Mouse (Mus musculus): Measurements from ENCODE around the gene Evi2a. TPM values are rescaled to one million over a fixed set of nuclear protein-coding genes. Genes with fewer than 3 reads are reported as not detected.
A peak's percentile ranks its signal among the peaks of the same experiment; 100 is the strongest.

Gene Evi2a
- total RNA-seq (2012; rRNA removed): 0.32 and 1.0 TPM in 2 replicates

GRCm38 (mm10) chr11:79530333-79530761 is at the start of gene Evi2a, which contains the start of gene Evi2:
Evi2a (minus strand) TSS chr11:79530609.
Evi2 (minus strand) TSS chr11:79530589.
- Histone ChIP-seq H3K9ac (ENCODE audit: insufficient read depth, low read depth, low read length, poor library complexity, severe bottlenecking) (no peak within 1 kb of the TSS), H3K27ac (ENCODE audit: insufficient read depth, low read depth, low read length, poor library complexity, severe bottlenecking) (no peak within 1 kb of the TSS)
- in situ Hi-C loops (cut with MboI; ENCODE audit: low sequenced_read_pairs in 2 of 2, unreplicated experiment in 2 of 2): no loop called here

DNA sequence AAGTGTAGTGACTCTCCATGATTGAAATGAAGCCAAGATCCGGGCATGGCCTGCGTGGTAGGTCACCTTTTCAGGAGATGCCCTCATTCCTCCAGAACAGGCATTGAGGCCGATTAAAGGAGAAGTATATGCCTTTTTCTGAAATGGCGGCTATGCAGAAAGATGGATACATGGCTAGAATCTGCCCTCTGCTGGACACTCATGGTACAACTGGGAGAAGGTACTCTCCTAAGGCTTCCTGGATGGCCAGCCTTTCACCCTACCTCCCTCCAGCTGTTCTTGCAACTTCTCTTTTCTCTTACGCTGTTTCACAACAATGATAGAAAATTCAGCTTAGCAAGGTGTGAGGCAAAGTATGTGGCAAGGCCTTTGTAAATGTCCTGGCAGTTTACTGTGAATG is 47.3 kb upstream of the Evi2a start:
- no peaks in the 10 kb centered on the region for H3K4me1 ChIP-seq (ENCODE audit: control insufficient read depth in 2 of 2, insufficient read depth in 2 of 2, low read length in 2 of 2, poor library complexity in 1 of 2)
- no peak for TF ChIP-seq ZNF384 (IDR thresholded peaks at IDR 0.05; ENCODE audit: low read depth, low read length)
- peak; percentile 75; the same call in 1 of the 2 replicates for TF ChIP-seq ZC3H11A (IDR thresholded peaks at IDR 0.05; ENCODE audit: borderline replicate concordance, low read depth, low read length)
- H3K9me3 ChIP-seq (ENCODE audit: control insufficient read depth, insufficient read depth, low read depth, low read length): no peaks in the 10 kb centered on the region
- DNase-seq (ENCODE audit: low read depth, low spot score): peak; percentile 69
- peaks cover 5% of the 10 kb centered on the region; the same call in 1 of the 2 replicates for H3K36me3 ChIP-seq (ENCODE audit: control insufficient read depth, insufficient read depth, low read length, poor library complexity, severe bottlenecking)
- in situ Hi-C loops (cut with MboI; ENCODE audit: low sequenced_read_pairs in 2 of 2, unreplicated experiment in 2 of 2): loop anchor here in 1 of 2 experiments (25.0 kb wide), 1 partner anchor 335 kb away; no protein-coding TSS in a partner anchor
- H3K4me3 ChIP-seq (ENCODE audit: insufficient read depth in 1 of 2, low read depth in 1 of 2, low read length in 2 of 2, poor library complexity in 1 of 2, severe bottlenecking in 1 of 2): no peak overlapping the region
- H3K27ac ChIP-seq (ENCODE audit: insufficient read depth, low read depth, low read length, poor library complexity, severe bottlenecking): no peak overlapping the region
- H3K9ac ChIP-seq (ENCODE audit: insufficient read depth, low read depth, low read length, poor library complexity, severe bottlenecking): no peak overlapping the region

More at GRCm38 (mm10) chr11:79530333-79530761, at the start of gene Evi2a, which contains the start of gene Evi2:
- DNase-seq (ENCODE audit: low read depth, low spot score): no peak
- H3K9me3 ChIP-seq (ENCODE audit: control insufficient read depth, insufficient read depth, low read depth, low read length): no peaks in the 10 kb centered on the region
- H3K4me3 ChIP-seq (ENCODE audit: insufficient read depth in 1 of 2, low read depth in 1 of 2, low read length in 2 of 2, poor library complexity in 1 of 2, severe bottlenecking in 1 of 2): no peak within 1 kb of the TSS
- no peaks in the 10 kb centered on the region for H3K4me1 ChIP-seq (ENCODE audit: control insufficient read depth in 2 of 2, insufficient read depth in 2 of 2, low read length in 2 of 2, poor library complexity in 1 of 2)
- TF ChIP-seq ZC3H11A (IDR thresholded peaks at IDR 0.05; ENCODE audit: borderline replicate concordance, low read depth, low read length): no peak
- no peak for TF ChIP-seq CHD2 (IDR thresholded peaks at IDR 0.05; ENCODE audit: low read depth, low read length)
- no peak for TF ChIP-seq HCFC1 (IDR thresholded peaks at IDR 0.05; ENCODE audit: borderline replicate concordance, insufficient read depth, low read length)
- no peak for TF ChIP-seq ZNF384 (IDR thresholded peaks at IDR 0.05; ENCODE audit: low read depth, low read length)
- TF ChIP-seq MAFK (IDR thresholded peaks at IDR 0.05; ENCODE audit: insufficient read depth, low read depth, low read length): no peak
- peaks cover 4% of the 10 kb centered on the region; the same call in 1 of the 2 replicates for H3K36me3 ChIP-seq (ENCODE audit: control insufficient read depth, insufficient read depth, low read length, poor library complexity, severe bottlenecking)

DNA sequence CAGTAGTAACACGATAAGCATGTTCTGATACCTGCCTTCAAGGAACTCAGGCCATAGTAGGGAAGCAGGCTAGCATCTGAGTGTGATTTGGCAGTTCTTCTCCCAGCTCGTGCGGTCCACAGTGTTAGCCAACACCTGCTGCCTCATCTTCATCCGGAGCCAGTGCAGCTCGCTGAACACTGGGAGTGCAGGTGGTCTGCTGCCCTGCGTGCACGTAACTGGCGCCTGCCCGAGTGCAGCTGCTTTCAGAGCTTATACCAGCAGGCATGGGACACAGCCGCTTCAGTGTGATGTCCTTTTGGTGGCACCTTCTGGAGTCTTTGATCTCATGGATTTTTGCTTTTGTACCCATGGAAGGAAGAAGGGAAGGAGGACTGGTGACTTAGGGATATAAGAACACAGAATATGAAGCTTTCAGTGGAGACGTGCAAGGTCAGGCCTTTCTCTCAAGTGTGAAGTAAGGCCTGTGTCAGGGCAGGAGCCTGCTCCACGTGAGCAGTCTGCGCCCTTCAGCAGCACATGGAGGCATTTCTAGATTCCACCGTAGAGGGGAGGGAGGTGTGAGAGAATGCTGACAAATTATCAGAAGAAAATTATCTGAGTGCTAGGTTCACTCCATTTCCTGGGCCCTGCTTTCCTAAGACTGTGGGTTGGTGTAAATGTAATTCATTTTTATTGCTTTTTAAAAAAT is 45.1 kb upstream of the Evi2a start:
- TF ChIP-seq ZC3H11A (IDR thresholded peaks at IDR 0.05; ENCODE audit: borderline replicate concordance, low read depth, low read length) (no peak), CHD2 (IDR thresholded peaks at IDR 0.05; ENCODE audit: low read depth, low read length) (no peak), MAFK (IDR thresholded peaks at IDR 0.05; ENCODE audit: insufficient read depth, low read depth, low read length) (no peak), ZNF384 (IDR thresholded peaks at IDR 0.05; ENCODE audit: low read depth, low read length) (no peak), HCFC1 (IDR thresholded peaks at IDR 0.05; ENCODE audit: borderline replicate concordance, insufficient read depth, low read length) (no peak)
- peaks cover 5% of the 10 kb centered on the region; the same call in 1 of the 2 replicates for H3K36me3 ChIP-seq (ENCODE audit: control insufficient read depth, insufficient read depth, low read length, poor library complexity, severe bottlenecking)
- in situ Hi-C loops (cut with MboI; ENCODE audit: low sequenced_read_pairs in 2 of 2, unreplicated experiment in 2 of 2): loop anchor here in 1 of 2 experiments (25.0 kb wide), 1 partner anchor 337 kb away; no protein-coding TSS in a partner anchor
- no peak overlapping the region for H3K27ac ChIP-seq (ENCODE audit: insufficient read depth, low read depth, low read length, poor library complexity, severe bottlenecking)
- H3K9ac ChIP-seq (ENCODE audit: insufficient read depth, low read depth, low read length, poor library complexity, severe bottlenecking): no peak overlapping the region
- no peaks in the 10 kb centered on the region for H3K4me1 ChIP-seq (ENCODE audit: control insufficient read depth in 2 of 2, insufficient read depth in 2 of 2, low read length in 2 of 2, poor library complexity in 1 of 2)
- DNase-seq (ENCODE audit: low read depth, low spot score): no peak
- no peak overlapping the region for H3K4me3 ChIP-seq (ENCODE audit: insufficient read depth in 1 of 2, low read depth in 1 of 2, low read length in 2 of 2, poor library complexity in 1 of 2, severe bottlenecking in 1 of 2)
- H3K9me3 ChIP-seq (ENCODE audit: control insufficient read depth, insufficient read depth, low read depth, low read length): no peaks in the 10 kb centered on the region

- no peaks in the 10 kb centered on the region for H3K4me1 ChIP-seq (ENCODE audit: control insufficient read depth in 2 of 2, insufficient read depth in 2 of 2, low read length in 2 of 2, poor library complexity in 1 of 2)
- no peak overlapping the region for H3K27ac ChIP-seq (ENCODE audit: insufficient read depth, low read depth, low read length, poor library complexity, severe bottlenecking)
- in situ Hi-C loops (cut with MboI; ENCODE audit: low sequenced_read_pairs in 2 of 2, unreplicated experiment in 2 of 2): no loop called here
- no peak for DNase-seq (ENCODE audit: low read depth, low spot score)
- H3K9me3 ChIP-seq (ENCODE audit: control insufficient read depth, insufficient read depth, low read depth, low read length): no peaks in the 10 kb centered on the region
- no peak overlapping the region for H3K9ac ChIP-seq (ENCODE audit: insufficient read depth, low read depth, low read length, poor library complexity, severe bottlenecking)
- H3K4me3 ChIP-seq (ENCODE audit: insufficient read depth in 1 of 2, low read depth in 1 of 2, low read length in 2 of 2, poor library complexity in 1 of 2, severe bottlenecking in 1 of 2): no peak overlapping the region
- TF ChIP-seq ZNF384 (IDR thresholded peaks at IDR 0.05; ENCODE audit: low read depth, low read length) (no peak), MAFK (IDR thresholded peaks at IDR 0.05; ENCODE audit: insufficient read depth, low read depth, low read length) (no peak), CHD2 (IDR thresholded peaks at IDR 0.05; ENCODE audit: low read depth, low read length) (no peak), ZC3H11A (IDR thresholded peaks at IDR 0.05; ENCODE audit: borderline replicate concordance, low read depth, low read length) (no peak), HCFC1 (IDR thresholded peaks at IDR 0.05; ENCODE audit: borderline replicate concordance, insufficient read depth, low read length) (no peak)
- peaks cover 3% of the 10 kb centered on the region; the same call in 1 of the 2 replicates for H3K36me3 ChIP-seq (ENCODE audit: control insufficient read depth, insufficient read depth, low read length, poor library complexity, severe bottlenecking)
Observed at GRCm38 (mm10) chr11:79573836-79574235, 43.4 kb upstream of the Evi2a start.

All from ES-E14 (cell line).